Mouse (Mus musculus) liver, adult 2 months (tissue): ENCODE data around the gene Zfp612. TPM values are rescaled to one million over a fixed set of nuclear protein-coding genes. Genes with fewer than 3 reads are reported as not detected.

Source experiments
- DNase-seq: peaks from one replicate; pipeline ENCODE4 v3.0.0-alpha.2; 2011; ENCODE audit warnings: low read depth, low spot score; ENCODE audit errors: extremely low read depth
- H3K27ac ChIP-seq: fragments of 200-500 bp; replicated peaks from 2 replicates; pipeline ENCODE4 v1.5.1; 2012; ENCODE audit warnings: low read depth, mild to moderate bottlenecking, control low read depth, inconsistent platforms, low read length; ENCODE audit not compliant: insufficient read depth
- H3K27me3 ChIP-seq: fragments of 200-500 bp; 2 replicates; pipeline ENCODE4 v1.6.1; 2012; ENCODE audit warnings: mild to moderate bottlenecking, moderate library complexity, low read length, inconsistent platforms; ENCODE audit not compliant: control insufficient read depth, insufficient read depth
- H3K36me3 ChIP-seq: fragments of 200-500 bp; 2 replicates; pipeline ENCODE4 v1.6.1; 2012; ENCODE audit warnings: low read length, inconsistent platforms; ENCODE audit not compliant: control insufficient read depth, insufficient read depth
- H3K4me1 ChIP-seq: fragments of 200-500 bp; 2 replicates; pipeline ENCODE4 v1.6.1; 2011; ENCODE audit warnings: low read length; ENCODE audit not compliant: control insufficient read depth, insufficient read depth
- H3K4me3 ChIP-seq: fragments of 200-500 bp; 2 replicates; pipeline ENCODE4 v1.5.1; 2011; ENCODE audit warnings: low read depth, mild to moderate bottlenecking, control low read depth, low read length, moderate library complexity; ENCODE audit not compliant: insufficient read depth
- H3K79me2 ChIP-seq: fragments of 200-500 bp; 2 replicates; pipeline ENCODE4 v1.6.1; 2012; ENCODE audit warnings: inconsistent platforms, mild to moderate bottlenecking, low read length, moderate library complexity; ENCODE audit not compliant: control insufficient read depth, insufficient read depth
- H3K9ac ChIP-seq: fragments of 200-500 bp; 2 replicates; pipeline ENCODE4 v1.6.1; 2012; ENCODE audit warnings: low read depth, mild to moderate bottlenecking, control low read depth, inconsistent platforms, low read length
- CTCF ChIP-seq: fragments of 200-500 bp; IDR thresholded peaks from 2 replicates; pipeline ENCODE4 v1.5.1; 2011; ENCODE audit warnings: low read depth, low read length, control low read depth
- POLR2A ChIP-seq: fragments of 200-500 bp; IDR thresholded peaks from 2 replicates; pipeline ENCODE4 v1.6.1; 2011; ENCODE audit warnings: low read length, control low read depth; ENCODE audit not compliant: insufficient read depth; ENCODE audit errors: extremely low read depth
- WGBS: fragments of 180-500 bp; shearing (Covaris S2); methylation state at CpG from one replicate; pipeline ENCODE4 v1.1.7; 2018; 5-methylcytosine and 5-hydroxymethylcytosine counted together
- polyA plus RNA-seq: library from polyadenylated mRNA; depleted of rRNA; stranded (reverse); fragments of >200 nt; gene quantifications from 2 replicates; pipeline ENCODE4 v1.2.3, GENCODE M21; 2012; rRNA removed
- total RNA-seq: library from RNA; depleted of rRNA; stranded (reverse); fragments of >200 nt; gene quantifications from 2 replicates; pipeline ENCODE4 v1.2.3, GENCODE M21; 2014; rRNA removed

Gene Zfp612
- total and polyA plus RNA-seq, 2 experiments, result 1.5 to 4.1 TPM

GRCm38 (mm10) chr8:110140156-110140555, 60.6 kb downstream of the Zfp612 start:
- no peak overlapping the region for H3K9ac ChIP-seq
- H3K4me1 ChIP-seq, result no peaks in the 10 kb centered on the region
- no peak overlapping the region for H3K4me3 ChIP-seq
- no peak for DNase-seq
- H3K79me2 ChIP-seq, result no peaks in the 10 kb centered on the region
- no peak overlapping the region for H3K27ac ChIP-seq
- TF ChIP-seq CTCF (no peak), POLR2A (no peak)
- whole genome bisulfite sequencing, result 62% methylated on average over 3 of the region's 3 CpGs
- no peaks in the 10 kb centered on the region for H3K27me3 ChIP-seq
- H3K36me3 ChIP-seq, result no peaks in the 10 kb centered on the region

GRCm38 (mm10) chr8:110140770-110141169, 61.2 kb downstream of the Zfp612 start:
- Histone ChIP-seq H3K36me3 (no peaks in the 10 kb centered on the region), H3K27me3 (no peaks in the 10 kb centered on the region; the same call in 1 of the 2 replicates), H3K4me1 (no peaks in the 10 kb centered on the region), H3K9ac (no peak overlapping the region), H3K79me2 (no peaks in the 10 kb centered on the region), H3K4me3 (no peak overlapping the region), H3K27ac (no peak overlapping the region)
- TF ChIP-seq POLR2A (no peak), CTCF (no peak)
- WGBS, result 61% methylated on average over 4 of the region's 4 CpGs
- DNase-seq, result no peak

Other genes with a start within 250 kb of the Zfp612 start
- gene Phlpp2, start 211.2 kb upstream of the Zfp612 start, total RNA-seq, result 0.92 and 1.3 TPM in 2 replicates
- 0.76 and 1.2 TPM in 2 replicates for gene Phlpp2, start 211.2 kb upstream of the Zfp612 start, polyA plus RNA-seq
- 0.37 and 0.81 TPM in 2 replicates for gene Marveld3, start 117.5 kb upstream of the Zfp612 start, total RNA-seq
- 0.23 and 0.70 TPM in 2 replicates for gene Marveld3, start 117.5 kb upstream of the Zfp612 start, polyA plus RNA-seq
- gene Tat, start 89.3 kb upstream of the Zfp612 start, total RNA-seq, result 815 and 1,088 TPM in 2 replicates
- 868 and 1,411 TPM in 2 replicates for gene Tat, start 89.3 kb upstream of the Zfp612 start, polyA plus RNA-seq
- 0.18 and 0.20 TPM in 2 replicates for gene Chst4, start 40.0 kb upstream of the Zfp612 start, total RNA-seq
- 0.22 and 0.39 TPM in 2 replicates for gene Chst4, start 40.0 kb upstream of the Zfp612 start, polyA plus RNA-seq
- gene Gm21964, start 21.5 kb downstream of the Zfp612 start, total RNA-seq, result not detected in 2 replicates
- gene Gm21964, start 21.5 kb downstream of the Zfp612 start, polyA plus RNA-seq, result not detected in 2 replicates
- gene Gm17720, start 23.0 kb downstream of the Zfp612 start, total RNA-seq, result not detected in 2 replicates
- gene Gm17720, start 23.0 kb downstream of the Zfp612 start, polyA plus RNA-seq, result not detected in 2 replicates
- gene Calb2, start 88.5 kb downstream of the Zfp612 start, total RNA-seq, result not detected in 2 replicates
- gene Calb2, start 88.5 kb downstream of the Zfp612 start, polyA plus RNA-seq, result not detected in 2 replicates
- 3.3 and 3.7 TPM in 2 replicates for gene Cmtr2, start 135.9 kb downstream of the Zfp612 start, total RNA-seq
- 1.6 and 1.7 TPM in 2 replicates for gene Cmtr2, start 135.9 kb downstream of the Zfp612 start, polyA plus RNA-seq
- gene Hydin, start 187.2 kb downstream of the Zfp612 start, total RNA-seq, result under 0.01 TPM in 1 of 2 replicates, not detected in the other
- gene Hydin, start 187.2 kb downstream of the Zfp612 start, polyA plus RNA-seq, result not detected in 2 replicates